Mouse (Mus musculus): Measurements from ENCODE around the gene Sult3a2. TPM values are rescaled to one million over a fixed set of nuclear protein-coding genes. Genes with fewer than 3 reads are reported as not detected.

Sult3a2 gene
- not detected in 2 replicates for polyA plus RNA-seq (2021; fragmentation: Nextera tagmentation)
- long read RNA-seq, experiment 1 = 0 reads
- long read RNA-seq, experiment 2 = 0 reads

GRCm38 (mm10) chr10:33786604-33787003 lies at the start of gene Sult3a2:
Gene Sult3a2, minus strand, starts transcription at chr10:33786704.

Other genes with a start within 250 kb of the Sult3a2 start
- gene Clvs2, start 161.9 kb downstream of the Sult3a2 start, polyA plus RNA-seq (2021; fragmentation: Nextera tagmentation) = 36.6 and 45.3 TPM in 2 replicates
- not detected in 2 replicates for gene Sult3a1, start 71.0 kb upstream of the Sult3a2 start, polyA plus RNA-seq (2021; fragmentation: Nextera tagmentation)
- 1.1 and 2.7 TPM in 2 replicates for gene Rsph4a, start 118.4 kb upstream of the Sult3a2 start, polyA plus RNA-seq (2021; fragmentation: Nextera tagmentation)
- gene Zup1, start 164.6 kb upstream of the Sult3a2 start, polyA plus RNA-seq (2021; fragmentation: Nextera tagmentation) = 5.3 TPM in 2 replicates
- 169 and 170 TPM in 2 replicates for gene Rwdd1, start 232.9 kb upstream of the Sult3a2 start, polyA plus RNA-seq (2021; fragmentation: Nextera tagmentation)

Measured in layer of hippocampus, adult 6 months (tissue).